Mouse (Mus musculus) E14TG2a.4 (cell line): ENCODE results near the gene Aph1a.

Experiments used
- CTCF ChIP-seq: conservative IDR thresholded peaks from 2 replicates; pipeline ENCODE4 v1.5.1; 2014; ENCODE audit warnings: low read length
- NANOG ChIP-seq: IDR thresholded peaks from 2 replicates; pipeline ENCODE4 v1.6.1; 2014; ENCODE audit warnings: borderline replicate concordance, low read length, mixed read lengths
- POU5F1 ChIP-seq: IDR thresholded peaks from 2 replicates; pipeline ENCODE4 v1.6.1; 2014; ENCODE audit warnings: low read length, borderline replicate concordance

GRCm38 (mm10) chr3:95850611-95851010 lies 43.2 kb upstream of the Aph1a start:
- no peak for TF ChIP-seq CTCF
- no peak for TF ChIP-seq POU5F1
- no peak for TF ChIP-seq NANOG
